Comparison of ENCODE assay signal across 19 mouse cellular contexts in genomic region chrX:106897707-106898275, GRCm38 (mm10). TPM values are rescaled to one million over a fixed set of nuclear protein-coding genes. Genes with fewer than 3 reads are reported as not detected.
A peak's percentile ranks its signal among the peaks of the same experiment; 100 is the strongest.
DNase-seq lines count a peak whose midpoint lies in the region; ATAC-seq and TF ChIP-seq lines count a peak whose summit lies in the region.
"Had no signal": no experiment of that assay in that cellular context is flagged by ENCODE, and none has a peak within 500 bp of the region (broad histone marks: within the 10 kb centered on the region; RNA-seq: fewer than 3 reads in every experiment).

No protein-coding gene starts in this region.

- no peak for ATAC-seq in kidney, postnatal 0 days (replicated peaks; ENCODE audit: low FRiP score, low read depth)
- ATAC-seq in limb, embryonic 13.5 days (ENCODE audit: low FRiP score, low read depth), result peak; percentile 86
- ATAC-seq: forebrain, postnatal 0 days; intestine, embryonic 16.5 days had no signal

- intact Hi-C loops in gastrocnemius, adult 2 months (cut with DNase I), result no loop called here

- no peaks in the 10 kb centered on the region for H3K27me3 ChIP-seq in kidney, postnatal 0 days (ENCODE audit: insufficient read depth, low read length)
- no peaks in the 10 kb centered on the region for H3K27me3 ChIP-seq in limb, embryonic 13.5 days
- H3K27me3 ChIP-seq: liver, embryonic 15.5 days; neural tube, embryonic 15.5 days had no signal

- H3K4me3 ChIP-seq in gastrocnemius, adult 2 months, result no peak overlapping the region
- H3K4me3 ChIP-seq in kidney, postnatal 0 days (replicated peaks; ENCODE audit: low read depth, low read length), result no peak overlapping the region
- no peak overlapping the region for H3K4me3 ChIP-seq in limb, embryonic 13.5 days
- H3K4me3 ChIP-seq: hindbrain, embryonic 10.5 days; liver, embryonic 15.5 days; megakaryocyte, embryonic 14.5 days; neural tube, embryonic 15.5 days had no signal

- no peaks in the 10 kb centered on the region for H3K9me3 ChIP-seq in kidney, postnatal 0 days (replicated peaks; ENCODE audit: low read length)
- no peaks in the 10 kb centered on the region for H3K9me3 ChIP-seq in limb, embryonic 13.5 days
- H3K9me3 ChIP-seq: hindbrain, embryonic 10.5 days; liver, embryonic 15.5 days; megakaryocyte, embryonic 14.5 days; neural tube, embryonic 15.5 days had no signal

- WGBS in kidney, postnatal 0 days, result 59% methylated on average over 2 of the region's 2 CpGs
- 33% methylated on average over 2 of the region's 2 CpGs for WGBS in limb, embryonic 13.5 days

- H3K4me2 ChIP-seq in kidney, postnatal 0 days (ENCODE audit: low read length), result no peak overlapping the region
- no peak overlapping the region for H3K4me2 ChIP-seq in limb, embryonic 13.5 days (replicated peaks)
- H3K4me2 ChIP-seq: liver, embryonic 15.5 days; neural tube, embryonic 15.5 days had no signal

- H3K27ac ChIP-seq in gastrocnemius, adult 2 months, result peak overlapping the region; percentile 24; the same call in 1 of the 2 replicates
- no peak overlapping the region for H3K27ac ChIP-seq in kidney, postnatal 0 days
- H3K27ac ChIP-seq in limb, embryonic 13.5 days, result peak overlapping the region; percentile 61; the same call in 1 of the 2 replicates
- H3K27ac ChIP-seq: hindbrain, embryonic 10.5 days; liver, embryonic 15.5 days; neural tube, embryonic 15.5 days had no signal

- H3K36me3 ChIP-seq in kidney, postnatal 0 days (ENCODE audit: insufficient read depth, low read length), result no peaks in the 10 kb centered on the region
- no peaks in the 10 kb centered on the region for H3K36me3 ChIP-seq in limb, embryonic 13.5 days
- H3K36me3 ChIP-seq: hindbrain, embryonic 10.5 days; liver, embryonic 15.5 days; neural tube, embryonic 15.5 days had no signal

- TF ChIP-seq CTCF in gastrocnemius, adult 2 months (IDR thresholded peaks at IDR 0.05), result 0 out of 2 replicates have a peak, but pooled peaks have one; percentile 3
- TF ChIP-seq CTCF in kidney, postnatal 0 days (IDR thresholded peaks at IDR 0.05; ENCODE audit: low read depth), result peak; percentile 36; the same call in 1 of the 2 replicates

- H3K4me1 ChIP-seq in kidney, postnatal 0 days (replicated peaks; ENCODE audit: insufficient read depth, low read length), result no peaks in the 10 kb centered on the region
- H3K4me1 ChIP-seq in limb, embryonic 13.5 days, result peaks cover 6% of the 10 kb centered on the region; the same call in 1 of the 2 replicates
- H3K4me1 ChIP-seq: hindbrain, embryonic 10.5 days; liver, embryonic 15.5 days; megakaryocyte, embryonic 14.5 days; neural tube, embryonic 15.5 days had no signal

- no peak overlapping the region for H3K9ac ChIP-seq in kidney, postnatal 0 days (ENCODE audit: low read depth, low read length)
- no peak overlapping the region for H3K9ac ChIP-seq in limb, embryonic 13.5 days
- H3K9ac ChIP-seq: forebrain, postnatal 0 days; liver, embryonic 15.5 days; neural tube, embryonic 15.5 days had no signal

- DNase-seq in gastrocnemius, adult 2 months, result no peak
- no peak for DNase-seq in gastrocnemius, postnatal 10 days
- DNase-seq in kidney, postnatal 0 days (ENCODE audit: low spot score), result peak; percentile 6
- no peak for DNase-seq in kidney, postnatal 10 days
- peak; percentile 27 for DNase-seq in embryo, embryonic 11 days
- no peak for DNase-seq in ovary, postnatal 36 days (ENCODE audit: low spot score)
- DNase-seq in adrenal gland, postnatal 4 days (ENCODE audit: low spot score in 2 of 2), result no peak
- DNase-seq: cerebellum, postnatal 10 days; forebrain, postnatal 0 days; kidney, postnatal 36 days; right cerebral cortex, adult 18-20 months; thymus, postnatal 4 days had no signal

RNA-seq across cellular contexts. Expression of gene Lpar4, which starts 22.6 kb away (rescaled TPM):
- under 1 TPM; 0.42 to 0.64 TPM for total RNA-seq in gastrocnemius, adult 2 months (2021)
- 10 to 100 TPM; 10.4 to 11.4 TPM for total RNA-seq in gastrocnemius, postnatal 10 days (2021)
- 11.3 and 11.9 TPM in 2 replicates for polyA plus RNA-seq in kidney, postnatal 0 days (2015; fragmentation: Nextera tagmentation; extraction: Ambion mirVana)
- polyA plus RNA-seq in limb, embryonic 13.5 days (2015; fragmentation: Nextera tagmentation; extraction: Ambion mirVana), result 45.1 and 47.7 TPM in 2 replicates
- 1 to 10 TPM; 5.8 to 7.7 TPM for total RNA-seq in adrenal gland, postnatal 4 days (2021)

RNA-seq across cellular contexts. Expression of gene Rtl3, which starts 57.3 kb away (rescaled TPM):
- 1 to 10 TPM in 1 of 2 experiments, under 1 TPM in 1; 0.41 to 1.8 TPM for total RNA-seq in gastrocnemius, adult 2 months (2021)
- 10 to 100 TPM; 16.9 to 18.7 TPM for total RNA-seq in gastrocnemius, postnatal 10 days (2021)
- polyA plus RNA-seq in kidney, postnatal 0 days (2015; fragmentation: Nextera tagmentation; extraction: Ambion mirVana), result 0.36 and 0.71 TPM in 2 replicates
- 70.1 and 78.5 TPM in 2 replicates for polyA plus RNA-seq in limb, embryonic 13.5 days (2015; fragmentation: Nextera tagmentation; extraction: Ambion mirVana)
- total RNA-seq in adrenal gland, postnatal 4 days (2021), result 1 to 10 TPM; 4.6 to 5.8 TPM
- total RNA-seq: left cerebral cortex, adult 18-20 months had no signal

Comparison
In these comparisons a context has a peak if more than half of its experiments do, and no peak if none do; other contexts are left out.
1. DNase-seq: peak in kidney, postnatal 0 days (single experiment) and embryo, embryonic 11 days (single experiment); none in gastrocnemius, adult 2 months (single experiment), gastrocnemius, postnatal 10 days (single experiment), kidney, postnatal 10 days (single experiment), ovary, postnatal 36 days (single experiment) and adrenal gland, postnatal 4 days (0 of 2).
2. RNA of gene Lpar4, which starts 22.6 kb away (total RNA-seq): 10.4 to 11.4 TPM in gastrocnemius, postnatal 10 days and 5.8 to 7.7 TPM in adrenal gland, postnatal 4 days; 0.42 to 0.64 TPM in gastrocnemius, adult 2 months; every median in the first group is over 4 times any median in the second.